Mouse (Mus musculus): ENCODE measurements around the gene Ccdc146.

DNA sequence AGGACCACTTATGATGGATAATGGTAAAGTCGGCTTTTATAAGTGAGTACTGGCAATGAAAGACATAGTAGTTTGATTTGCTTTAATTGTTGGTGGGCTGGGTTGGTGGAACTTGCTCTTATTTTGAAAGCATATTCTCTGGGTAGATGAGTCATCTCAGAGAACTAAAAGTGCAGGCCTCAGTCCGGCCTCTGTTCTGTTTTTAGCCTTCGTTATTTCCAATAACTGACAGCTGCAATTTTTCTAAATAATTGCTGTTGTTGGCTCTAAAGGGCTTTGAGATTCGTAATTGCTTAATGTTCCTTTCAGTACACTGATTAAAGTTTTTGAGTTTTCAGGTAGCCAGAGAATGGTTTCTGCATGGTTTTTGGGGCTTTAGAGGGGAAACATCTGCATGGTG, 153.7 kb downstream of the Ccdc146 start:
- TF ChIP-seq CTCF (IDR thresholded peaks at IDR 0.05; ENCODE audit: control insufficient read depth, insufficient read depth, low read length) (no peak), POLR2A (IDR thresholded peaks at IDR 0.05; ENCODE audit: borderline replicate concordance, control insufficient read depth, low read depth, low read length) (no peak)

All from bone marrow, adult 2 months (tissue).